ENCODE assay signal across 12 mouse cellular contexts in the genomic region with DNA sequence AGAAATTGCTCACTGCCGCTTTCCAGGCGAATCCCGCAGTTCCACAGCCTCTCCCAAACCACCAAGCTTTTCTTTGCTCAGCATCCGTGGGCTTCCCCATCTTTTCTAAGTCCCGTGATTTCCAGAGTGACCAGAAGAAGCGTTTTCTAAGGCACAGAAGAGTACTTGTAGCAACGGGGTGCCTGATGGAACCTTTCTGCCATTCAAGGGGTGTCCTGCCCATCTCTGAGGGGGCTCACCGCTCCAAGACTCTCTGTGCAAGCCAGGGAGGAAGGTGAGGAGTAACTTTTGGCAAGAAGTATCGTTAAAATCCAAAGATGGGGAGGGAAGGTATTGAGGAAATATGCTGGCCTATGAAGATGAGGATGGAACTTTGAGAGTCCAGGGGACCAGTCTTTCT. TPM values are rescaled to one million over a fixed set of nuclear protein-coding genes. Genes with fewer than 3 reads are reported as not detected.
A peak's percentile ranks its signal among the peaks of the same experiment; 100 is the strongest.
DNase-seq lines count a peak whose midpoint lies in the region; ATAC-seq and TF ChIP-seq lines count a peak whose summit lies in the region.
"Had no signal": no experiment of that assay in that cellular context is flagged by ENCODE, and none has a peak within 500 bp of the region (broad histone marks: within the 10 kb centered on the region; RNA-seq: fewer than 3 reads in every experiment).

No protein-coding gene starts in this region.

- no peaks in the 10 kb centered on the region for H3K27me3 ChIP-seq in kidney, embryonic 15.5 days
- H3K27me3 ChIP-seq in hindbrain, postnatal 0 days (ENCODE audit: insufficient read depth, low read length) = peaks cover 74% of the 10 kb centered on the region
- no peaks in the 10 kb centered on the region for H3K27me3 ChIP-seq in neural tube, embryonic 12.5 days (replicated peaks)

- peak overlapping the region; percentile 62 for H3K4me3 ChIP-seq in kidney, embryonic 15.5 days (replicated peaks)
- peak overlapping the region; percentile 48 for H3K4me3 ChIP-seq in embryonic fibroblast, embryonic 13.5 days (ENCODE audit: insufficient read depth, low read length)
- peak overlapping the region; percentile 41 for H3K4me3 ChIP-seq in hindbrain, postnatal 0 days (ENCODE audit: low read length)
- H3K4me3 ChIP-seq in neural tube, embryonic 12.5 days = peak overlapping the region; percentile 78

- 0 out of 2 replicates have a peak, but pooled peaks cover 7% of the 10 kb centered on the region for H3K36me3 ChIP-seq in kidney, embryonic 15.5 days
- H3K36me3 ChIP-seq in hindbrain, postnatal 0 days (ENCODE audit: insufficient read depth, low read length) = no peaks in the 10 kb centered on the region
- peaks cover 14% of the 10 kb centered on the region for H3K36me3 ChIP-seq in neural tube, embryonic 12.5 days

- no peaks in the 10 kb centered on the region for H3K9me3 ChIP-seq in kidney, embryonic 15.5 days (replicated peaks)
- no peaks in the 10 kb centered on the region for H3K9me3 ChIP-seq in hindbrain, postnatal 0 days (ENCODE audit: low read length)
- no peaks in the 10 kb centered on the region for H3K9me3 ChIP-seq in neural tube, embryonic 12.5 days

- no peak for DNase-seq in kidney, adult 8-10 months
- no peak for DNase-seq in hindbrain, postnatal 0 days (ENCODE audit: low spot score)
- DNase-seq in layer of hippocampus, postnatal 14 days (ENCODE audit: low spot score in 2 of 2) = no peak
- DNase-seq in adrenal gland, adult (ENCODE audit: inconsistent age in 2 of 2, low spot score in 1 of 2) = no peak
- DNase-seq: adrenal gland, postnatal 36 days had no signal

- no peak for TF ChIP-seq POLR2A in embryonic fibroblast, embryonic 13.5 days (IDR thresholded peaks at IDR 0.05; ENCODE audit: low read depth, low read length)

- peak overlapping the region; percentile 67 for H3K4me2 ChIP-seq in kidney, embryonic 15.5 days
- peak overlapping the region; percentile 58 for H3K4me2 ChIP-seq in hindbrain, postnatal 0 days (ENCODE audit: low read depth, low read length)
- peak overlapping the region; percentile 99 for H3K4me2 ChIP-seq in neural tube, embryonic 12.5 days (replicated peaks)

- 9% methylated on average over 9 of the region's 9 CpGs for WGBS in kidney, embryonic 15.5 days
- WGBS in hindbrain, postnatal 0 days = 1% methylated on average over 9 of the region's 9 CpGs
- 3% methylated on average over 9 of the region's 9 CpGs for WGBS in neural tube, embryonic 12.5 days

- no peak for TF ChIP-seq CTCF in embryonic fibroblast, embryonic 13.5 days (IDR thresholded peaks at IDR 0.05; ENCODE audit: borderline replicate concordance, insufficient read depth, low read length)
- no peak for TF ChIP-seq CTCF in hindbrain, postnatal 0 days (IDR thresholded peaks at IDR 0.05; ENCODE audit: low read depth)

- peak overlapping the region; percentile 78 for H3K9ac ChIP-seq in kidney, embryonic 15.5 days
- H3K9ac ChIP-seq in hindbrain, postnatal 0 days (replicated peaks; ENCODE audit: low read length) = peak overlapping the region; percentile 60
- H3K9ac ChIP-seq in neural tube, embryonic 12.5 days = peak overlapping the region; percentile 93

- no peak for ATAC-seq in kidney, embryonic 15.5 days (replicated peaks; ENCODE audit: low FRiP score)
- ATAC-seq in hindbrain, postnatal 0 days = no peak
- no peak for ATAC-seq in neural tube, embryonic 12.5 days (ENCODE audit: low FRiP score, low read depth)

- H3K4me1 ChIP-seq in kidney, embryonic 15.5 days = peaks cover 87% of the 10 kb centered on the region
- H3K4me1 ChIP-seq in embryonic fibroblast, embryonic 13.5 days (ENCODE audit: control insufficient read depth, insufficient read depth, low read length) = peaks cover 2% of the 10 kb centered on the region; the same call in 1 of the 2 replicates
- H3K4me1 ChIP-seq in hindbrain, postnatal 0 days (ENCODE audit: insufficient read depth, low read length) = no peaks in the 10 kb centered on the region
- H3K4me1 ChIP-seq in neural tube, embryonic 12.5 days = peaks cover 85% of the 10 kb centered on the region

- H3K27ac ChIP-seq in kidney, embryonic 15.5 days = peak overlapping the region; percentile 98
- peak overlapping the region; percentile 68 for H3K27ac ChIP-seq in embryonic fibroblast, embryonic 13.5 days (ENCODE audit: insufficient read depth, low read length)
- peak overlapping the region; percentile 92 for H3K27ac ChIP-seq in hindbrain, postnatal 0 days
- H3K27ac ChIP-seq in neural tube, embryonic 12.5 days = peak overlapping the region; percentile 100
- H3K27ac ChIP-seq: macrophage had no signal

RNA-seq across cellular contexts. Expression of gene 5730596B20Rik, which starts 0.5 kb away (rescaled TPM):
- polyA plus RNA-seq in kidney, embryonic 15.5 days (2015; fragmentation: Nextera tagmentation; extraction: Ambion mirVana) = 2.1 and 2.4 TPM in 2 replicates
- 0.23 TPM in 1 of 2 replicates, not detected in the other for polyA plus RNA-seq in embryonic fibroblast, embryonic 13.5 days (2011; ENCODE audit: insufficient read length, low read depth, missing spikeins)
- 1.1 and 1.2 TPM in 2 replicates for total RNA-seq in hindbrain, postnatal 0 days (2014; rRNA removed)
- polyA plus RNA-seq in hindbrain, postnatal 0 days (2015; fragmentation: Nextera tagmentation; extraction: Ambion mirVana) = 1.3 and 1.5 TPM in 2 replicates
- polyA plus RNA-seq in neural tube, embryonic 12.5 days (2016; fragmentation: Nextera tagmentation; extraction: Ambion mirVana) = 6.4 and 7.0 TPM in 2 replicates
- total RNA-seq in layer of hippocampus, postnatal 14 days (2021) = not detected
- total RNA-seq: common myeloid progenitor, adult 5-6 weeks; layer of hippocampus, postnatal 10 days; MEL had no signal
- polyA plus RNA-seq: macrophage had no signal

RNA-seq across cellular contexts. Expression of gene Hoxa2, which starts 13.2 kb away (rescaled TPM):
- 2.2 and 3.6 TPM in 2 replicates for polyA plus RNA-seq in kidney, embryonic 15.5 days (2015; fragmentation: Nextera tagmentation; extraction: Ambion mirVana)
- polyA plus RNA-seq in embryonic fibroblast, embryonic 13.5 days (2011; ENCODE audit: insufficient read length, low read depth, missing spikeins) = 4.3 and 4.8 TPM in 2 replicates
- total RNA-seq in hindbrain, postnatal 0 days (2014; rRNA removed) = 20.3 and 24.3 TPM in 2 replicates
- 16.3 and 16.5 TPM in 2 replicates for polyA plus RNA-seq in hindbrain, postnatal 0 days (2015; fragmentation: Nextera tagmentation; extraction: Ambion mirVana)
- polyA plus RNA-seq in neural tube, embryonic 12.5 days (2016; fragmentation: Nextera tagmentation; extraction: Ambion mirVana) = 25.6 and 34.2 TPM in 2 replicates
- not detected for total RNA-seq in layer of hippocampus, postnatal 14 days (2021)
- total RNA-seq: common myeloid progenitor, adult 5-6 weeks; layer of hippocampus, postnatal 10 days; MEL had no signal
- polyA plus RNA-seq: macrophage had no signal

RNA-seq across cellular contexts. Expression of gene Hoxa4, which starts 13.7 kb away (rescaled TPM):
- 1.5 and 1.8 TPM in 2 replicates for polyA plus RNA-seq in kidney, embryonic 15.5 days (2015; fragmentation: Nextera tagmentation; extraction: Ambion mirVana)
- polyA plus RNA-seq in embryonic fibroblast, embryonic 13.5 days (2011; ENCODE audit: insufficient read length, low read depth, missing spikeins) = 3.0 and 4.2 TPM in 2 replicates
- 4.8 and 7.3 TPM in 2 replicates for total RNA-seq in hindbrain, postnatal 0 days (2014; rRNA removed)
- polyA plus RNA-seq in hindbrain, postnatal 0 days (2015; fragmentation: Nextera tagmentation; extraction: Ambion mirVana) = 10.5 and 12.0 TPM in 2 replicates
- 7.1 and 9.7 TPM in 2 replicates for polyA plus RNA-seq in neural tube, embryonic 12.5 days (2016; fragmentation: Nextera tagmentation; extraction: Ambion mirVana)
- not detected for total RNA-seq in layer of hippocampus, postnatal 14 days (2021)
- total RNA-seq: layer of hippocampus, postnatal 10 days; MEL had no signal

RNA-seq across cellular contexts. Expression of gene Hoxa1, which starts 19.7 kb away (rescaled TPM):
- polyA plus RNA-seq in kidney, embryonic 15.5 days (2015; fragmentation: Nextera tagmentation; extraction: Ambion mirVana) = 0.64 and 0.81 TPM in 2 replicates
- 2.4 and 3.0 TPM in 2 replicates for polyA plus RNA-seq in embryonic fibroblast, embryonic 13.5 days (2011; ENCODE audit: insufficient read length, low read depth, missing spikeins)
- total RNA-seq in hindbrain, postnatal 0 days (2014; rRNA removed) = 1.1 and 3.7 TPM in 2 replicates
- 1.1 and 1.2 TPM in 2 replicates for polyA plus RNA-seq in hindbrain, postnatal 0 days (2015; fragmentation: Nextera tagmentation; extraction: Ambion mirVana)
- polyA plus RNA-seq in neural tube, embryonic 12.5 days (2016; fragmentation: Nextera tagmentation; extraction: Ambion mirVana) = 4.7 and 5.0 TPM in 2 replicates
- not detected for total RNA-seq in layer of hippocampus, postnatal 14 days (2021)
- total RNA-seq: common myeloid progenitor, adult 5-6 weeks; layer of hippocampus, postnatal 10 days; MEL had no signal

RNA-seq across cellular contexts. Expression of gene Hoxa5, which starts 26.6 kb away (rescaled TPM):
- 11.0 and 11.5 TPM in 2 replicates for polyA plus RNA-seq in kidney, embryonic 15.5 days (2015; fragmentation: Nextera tagmentation; extraction: Ambion mirVana)
- 11.9 and 18.6 TPM in 2 replicates for polyA plus RNA-seq in embryonic fibroblast, embryonic 13.5 days (2011; ENCODE audit: insufficient read length, low read depth, missing spikeins)
- 99.2 and 108 TPM in 2 replicates for total RNA-seq in hindbrain, postnatal 0 days (2014; rRNA removed)
- 81.7 and 89.4 TPM in 2 replicates for polyA plus RNA-seq in hindbrain, postnatal 0 days (2015; fragmentation: Nextera tagmentation; extraction: Ambion mirVana)
- 72.6 and 76.1 TPM in 2 replicates for polyA plus RNA-seq in neural tube, embryonic 12.5 days (2016; fragmentation: Nextera tagmentation; extraction: Ambion mirVana)
- not detected for total RNA-seq in layer of hippocampus, postnatal 14 days (2021)
- total RNA-seq: layer of hippocampus, postnatal 10 days; MEL had no signal
